14 mouse cellular contexts compared by ENCODE assay signal in the genomic region with DNA sequence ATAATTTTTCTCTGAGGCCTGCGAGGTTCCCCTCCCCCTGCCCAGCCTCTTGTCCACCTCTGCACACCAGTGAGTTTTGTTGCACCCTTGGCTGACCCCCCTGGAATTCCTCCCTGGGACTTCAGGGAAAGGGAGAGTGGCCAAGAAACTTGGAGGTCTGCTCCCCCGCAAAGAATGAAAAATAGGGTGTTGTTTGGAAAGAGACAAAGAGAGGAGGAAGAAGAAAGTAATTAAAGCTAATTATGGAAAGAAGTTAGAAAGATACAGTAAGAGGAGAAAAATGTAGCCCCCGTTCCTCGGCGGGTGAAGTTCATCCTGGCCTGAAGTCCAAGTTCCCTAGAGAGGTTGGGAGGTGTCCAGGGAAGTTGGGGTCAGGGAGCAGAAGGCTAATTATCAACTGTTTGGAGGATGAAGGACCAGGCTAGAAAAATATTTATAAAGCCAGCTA.
A peak's percentile ranks its signal among the peaks of the same experiment; 100 is the strongest.
DNase-seq lines count a peak whose midpoint lies in the region; ATAC-seq and TF ChIP-seq lines count a peak whose summit lies in the region.
"Had no signal": no experiment of that assay in that cellular context is flagged by ENCODE, and none has a peak within 500 bp of the region (broad histone marks: within the 10 kb centered on the region; RNA-seq: fewer than 3 reads in every experiment).

No protein-coding gene starts in this region.

- peak; percentile 21; the same call in 1 of the 2 replicates for ATAC-seq in intestine, embryonic 16.5 days
- ATAC-seq in kidney, postnatal 0 days (replicated peaks; ENCODE audit: low FRiP score, low read depth): peak; percentile 88
- ATAC-seq: forebrain, embryonic 16.5 days had no signal

- H3K4me3 ChIP-seq in intestine, embryonic 16.5 days (ENCODE audit: low read length): no peak overlapping the region
- no peak overlapping the region for H3K4me3 ChIP-seq in kidney, postnatal 0 days (replicated peaks; ENCODE audit: low read depth, low read length)
- H3K4me3 ChIP-seq: embryonic facial prominence, embryonic 15.5 days had no signal

- peak; percentile 44 for DNase-seq in heart, postnatal 4 days
- no peak for DNase-seq in heart, adult 8-10 months (ENCODE audit: low spot score)
- DNase-seq in kidney, postnatal 0 days (ENCODE audit: low spot score): peak; percentile 95
- peak; percentile 27 for DNase-seq in ovary, postnatal 10 days (ENCODE audit: low spot score)
- DNase-seq in thymus, postnatal 10 days (ENCODE audit: low spot score in 2 of 2): no peak
- DNase-seq in embryo, embryonic 10.5 days (ENCODE audit: low spot score): no peak
- DNase-seq in adrenal gland, postnatal 4 days (ENCODE audit: low spot score in 2 of 2): no peak
- DNase-seq: cerebellum, postnatal 25 days; left cerebral cortex, postnatal 4 days; spleen, adult 18-20 months had no signal

- H3K9me3 ChIP-seq in intestine, embryonic 16.5 days (ENCODE audit: control insufficient read depth, low read length): no peaks in the 10 kb centered on the region
- H3K9me3 ChIP-seq in kidney, postnatal 0 days (replicated peaks; ENCODE audit: low read length): no peaks in the 10 kb centered on the region
- H3K9me3 ChIP-seq: embryonic facial prominence, embryonic 15.5 days had no signal

- WGBS in intestine, embryonic 16.5 days: 57% methylated on average over 5 of the region's 5 CpGs
- WGBS in kidney, postnatal 0 days: 6% methylated on average over 5 of the region's 5 CpGs

- H3K27me3 ChIP-seq in intestine, embryonic 16.5 days (replicated peaks; ENCODE audit: control insufficient read depth, insufficient read depth, low read length): no peaks in the 10 kb centered on the region
- no peaks in the 10 kb centered on the region for H3K27me3 ChIP-seq in kidney, postnatal 0 days (ENCODE audit: insufficient read depth, low read length)
- H3K27me3 ChIP-seq: CH12.LX; embryonic facial prominence, embryonic 15.5 days had no signal

- no peak for TF ChIP-seq CTCF in kidney, postnatal 0 days (IDR thresholded peaks at IDR 0.05; ENCODE audit: low read depth)

- H3K4me2 ChIP-seq in intestine, embryonic 16.5 days (ENCODE audit: low read depth, low read length): no peak overlapping the region
- H3K4me2 ChIP-seq in kidney, postnatal 0 days (ENCODE audit: low read length): peak overlapping the region; percentile 1; the same call in 1 of the 2 replicates
- H3K4me2 ChIP-seq: embryonic facial prominence, embryonic 15.5 days had no signal

- peak overlapping the region; percentile 43; the same call in 1 of the 2 replicates for H3K27ac ChIP-seq in intestine, embryonic 16.5 days (ENCODE audit: low read length)
- peak overlapping the region; percentile 90 for H3K27ac ChIP-seq in kidney, postnatal 0 days
- H3K27ac ChIP-seq: embryonic facial prominence, embryonic 15.5 days had no signal

- peaks cover 8% of the 10 kb centered on the region; the same call in 1 of the 2 replicates for H3K4me1 ChIP-seq in intestine, embryonic 16.5 days (ENCODE audit: control insufficient read depth, insufficient read depth, low read length)
- no peaks in the 10 kb centered on the region; the same call in 1 of the 2 replicates for H3K4me1 ChIP-seq in kidney, postnatal 0 days (replicated peaks; ENCODE audit: insufficient read depth, low read length)
- H3K4me1 ChIP-seq: embryonic facial prominence, embryonic 15.5 days had no signal

- no peaks in the 10 kb centered on the region for H3K36me3 ChIP-seq in intestine, embryonic 16.5 days (ENCODE audit: control insufficient read depth, insufficient read depth, low read length)
- no peaks in the 10 kb centered on the region for H3K36me3 ChIP-seq in kidney, postnatal 0 days (ENCODE audit: insufficient read depth, low read length)
- H3K36me3 ChIP-seq: embryonic facial prominence, embryonic 15.5 days had no signal

- H3K9ac ChIP-seq in intestine, embryonic 16.5 days (ENCODE audit: low read depth, low read length): no peak overlapping the region
- H3K9ac ChIP-seq in kidney, postnatal 0 days (ENCODE audit: low read depth, low read length): no peak overlapping the region
- H3K9ac ChIP-seq: embryonic facial prominence, embryonic 15.5 days had no signal

Comparison
In these comparisons a context has a peak if more than half of its experiments do, and no peak if none do; other contexts are left out.
1. DNase-seq: peak in heart, postnatal 4 days (single experiment), kidney, postnatal 0 days (single experiment) and ovary, postnatal 10 days (single experiment); none in heart, adult 8-10 months (single experiment), thymus, postnatal 10 days (0 of 2), embryo, embryonic 10.5 days (single experiment) and adrenal gland, postnatal 4 days (0 of 2).